Mouse (Mus musculus): ENCODE data around the gene Metrnl. TPM values are rescaled to one million over a fixed set of nuclear protein-coding genes. Genes with fewer than 3 reads are reported as not detected.
A peak's percentile ranks its signal among the peaks of the same experiment; 100 is the strongest.

The Metrnl gene
- total RNA-seq, 2 experiments from 2014 or later: 21.9 to 26.4 TPM

DNA sequence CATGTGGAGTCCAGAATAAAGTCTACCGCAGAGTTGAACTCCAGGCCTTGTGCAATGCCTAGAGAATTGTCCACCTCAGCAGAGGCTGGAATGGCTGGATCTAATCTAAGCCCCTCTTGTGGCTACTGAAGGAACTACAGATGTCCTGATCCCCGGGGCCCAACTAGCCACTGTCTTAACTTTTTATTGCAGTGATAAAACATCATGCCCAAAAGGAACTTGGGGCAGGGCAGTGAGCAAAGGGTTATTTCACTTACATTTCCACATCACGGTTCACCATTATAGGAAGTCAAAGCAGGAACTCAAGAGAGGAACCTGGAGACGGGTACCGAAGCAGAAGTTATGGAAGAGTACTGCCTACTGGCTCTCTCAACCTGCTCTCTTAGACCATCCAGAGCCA, 20.6 kb upstream of the Metrnl start:
- DNase-seq: peak; percentile 29 to 37
- intact Hi-C loops (cut with DNase I): no loop called here

DNA sequence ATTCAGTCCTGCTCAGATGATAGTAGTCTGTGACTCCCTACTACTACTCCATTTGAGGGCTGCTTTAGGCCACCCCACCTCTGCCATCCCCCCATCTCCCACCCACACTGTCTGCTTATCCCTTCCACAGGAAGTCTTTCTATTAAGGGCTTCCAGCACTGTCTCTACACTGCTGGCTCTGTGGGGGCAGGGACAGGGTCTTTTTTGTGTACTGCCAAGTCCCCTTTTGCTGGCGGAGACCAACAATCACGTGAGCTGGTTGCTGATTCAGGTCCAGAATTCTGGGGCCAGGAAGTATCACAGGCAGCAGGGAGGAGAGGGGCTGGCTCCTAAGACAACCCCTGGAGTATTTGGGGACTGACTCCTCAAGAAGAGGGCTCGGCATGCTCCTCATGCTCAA, 18.1 kb upstream of the Metrnl start:
- intact Hi-C loops (cut with DNase I): no loop called here
- DNase-seq: no peak

DNA sequence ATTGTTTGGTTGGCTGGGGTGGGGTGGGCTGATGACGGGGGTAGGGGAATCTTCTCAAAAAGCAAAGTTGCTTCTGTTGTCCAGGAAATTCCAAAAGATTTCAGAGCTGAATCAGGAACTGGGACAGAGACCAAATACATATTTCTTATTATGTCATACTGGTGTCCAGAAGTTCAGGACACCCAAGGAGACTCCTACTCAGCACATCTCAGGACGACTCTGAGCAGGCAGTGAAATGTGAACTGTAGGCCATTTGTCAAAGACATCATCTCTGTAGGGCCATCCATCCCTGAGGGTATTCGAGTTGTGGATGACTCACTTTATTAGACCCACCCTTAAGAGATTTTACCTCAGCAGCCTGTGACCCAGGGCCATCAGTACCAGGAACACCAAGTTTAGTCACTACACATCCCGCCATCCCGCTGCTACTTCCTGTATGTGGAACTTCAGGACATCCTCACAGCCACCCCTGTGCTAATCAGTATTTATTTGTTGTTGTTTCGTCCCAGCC, 15.8 kb upstream of the Metrnl start:
- intact Hi-C loops (cut with DNase I): no loop called here
- DNase-seq: peak in 1 of 2 experiments; percentile 19

DNA sequence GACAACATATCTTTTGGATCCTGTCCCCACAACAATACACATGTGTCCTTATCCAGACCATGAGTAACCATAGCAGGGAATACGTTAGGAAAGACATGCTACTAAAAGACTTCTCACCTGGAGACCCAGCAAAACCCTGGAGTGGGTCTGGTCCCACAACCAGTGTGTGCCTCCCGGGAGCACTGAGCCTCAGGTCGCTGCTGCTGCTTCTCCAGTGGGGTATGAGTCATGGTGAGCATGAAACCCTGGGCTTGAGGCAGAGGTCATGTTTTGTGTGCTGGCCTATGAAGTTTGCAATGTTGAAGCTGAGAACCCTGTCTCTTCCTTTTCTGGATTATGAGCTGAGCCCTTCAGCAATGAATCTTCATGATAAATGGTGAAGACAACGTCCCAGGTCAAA, 15.3 kb upstream of the Metrnl start:
- intact Hi-C loops (cut with DNase I): no loop called here
- DNase-seq: no peak

DNA sequence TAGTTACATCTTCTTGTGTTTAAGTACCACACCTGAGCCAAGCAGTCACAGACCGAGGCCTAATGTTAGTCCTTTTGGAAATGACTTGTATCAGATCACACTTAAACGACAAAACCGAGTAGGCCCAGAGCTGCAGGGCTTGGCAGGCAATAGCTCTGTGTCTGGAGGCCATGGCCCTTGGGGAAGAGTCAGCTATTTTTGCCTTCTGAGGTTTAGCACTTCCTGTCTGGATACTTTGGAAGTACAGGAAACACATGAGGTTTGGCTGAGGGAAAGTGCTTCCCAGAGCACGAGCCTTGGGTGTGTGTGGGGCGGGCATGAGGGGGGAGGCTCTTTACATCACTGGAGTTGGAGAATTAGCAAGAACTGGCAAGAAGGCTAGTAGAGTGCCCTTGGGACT, 14.7 kb upstream of the Metrnl start:
- intact Hi-C loops (cut with DNase I): no loop called here
- DNase-seq: peak; percentile 52 to 54

DNA sequence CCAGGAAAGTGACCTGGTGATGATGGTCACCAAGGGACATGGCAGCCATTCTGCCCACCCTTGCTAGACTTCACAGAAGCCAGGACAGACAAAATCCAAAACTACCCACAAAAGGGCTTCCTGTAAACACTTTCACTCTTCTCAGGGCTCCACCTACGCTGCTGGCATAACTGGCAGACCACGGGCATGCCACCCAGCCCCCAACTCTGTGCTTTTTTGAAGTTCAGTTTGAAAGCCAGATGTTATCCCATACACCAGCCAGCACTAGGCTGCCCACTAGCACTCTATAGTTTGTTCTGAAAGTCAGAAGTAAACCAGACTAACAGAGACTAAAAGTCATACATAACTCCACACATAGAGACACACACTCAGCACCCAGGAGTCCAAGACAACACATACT, 13.3 kb upstream of the Metrnl start:
- no peak for DNase-seq
- intact Hi-C loops (cut with DNase I): no loop called here

DNA sequence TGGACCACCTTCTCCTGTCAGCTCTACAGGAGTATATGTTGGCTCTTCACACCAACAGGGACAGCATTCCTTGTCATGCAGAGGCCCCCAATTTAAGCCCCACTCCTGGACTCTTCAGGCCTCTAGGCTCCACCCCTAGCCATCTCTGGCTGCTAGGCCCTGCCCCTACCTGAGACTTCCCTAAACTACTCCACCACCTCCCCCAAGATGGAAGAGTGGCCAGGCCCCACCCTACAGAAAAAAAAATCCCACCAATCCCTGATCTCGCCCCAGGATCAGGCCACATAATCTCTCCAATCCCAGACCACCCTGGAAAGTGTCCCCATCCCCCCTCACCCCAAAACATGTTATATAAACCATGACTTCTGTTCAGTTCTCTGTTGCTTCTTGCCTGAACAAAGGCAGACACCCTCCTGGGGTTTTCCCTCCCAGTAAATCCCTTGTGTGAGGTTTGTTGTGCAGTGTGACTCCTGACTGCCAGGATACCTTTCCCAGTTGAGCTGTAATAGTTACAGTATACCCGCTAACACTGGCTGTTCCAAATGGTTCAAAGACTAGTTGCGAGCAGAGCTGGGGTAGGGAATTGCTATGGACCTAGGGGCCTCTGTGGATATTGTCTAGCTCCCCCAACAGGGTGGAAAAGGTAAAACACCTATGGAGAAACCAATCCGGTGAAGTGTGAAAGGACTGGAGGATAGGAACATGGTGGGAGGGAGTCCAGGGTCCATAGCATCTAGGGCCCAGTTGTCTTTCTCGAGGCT, 5.9 kb upstream of the Metrnl start:
- intact Hi-C loops (cut with DNase I): no loop called here
- DNase-seq: no peak

DNA sequence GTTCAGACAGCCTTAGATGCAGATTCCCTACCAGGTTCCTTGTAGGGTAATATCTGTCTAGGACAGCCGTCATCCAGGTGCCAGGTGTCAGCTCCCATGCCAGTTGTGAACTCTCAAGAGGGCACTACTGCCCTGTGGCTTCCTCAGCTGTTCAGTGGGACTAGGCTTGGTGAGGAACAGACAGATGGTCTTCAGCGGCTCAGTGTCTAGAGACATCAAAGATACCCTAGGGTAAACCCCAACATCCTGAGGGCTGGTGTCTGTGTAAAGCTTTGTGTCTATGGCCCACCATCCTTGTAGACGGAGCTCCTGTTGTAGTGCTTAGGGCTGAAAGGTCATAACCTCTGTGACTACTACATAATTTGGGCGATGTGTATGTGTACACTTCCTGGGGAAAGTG, 4.1 kb upstream of the Metrnl start:
- DNase-seq: no peak
- intact Hi-C loops (cut with DNase I): no loop called here

DNA sequence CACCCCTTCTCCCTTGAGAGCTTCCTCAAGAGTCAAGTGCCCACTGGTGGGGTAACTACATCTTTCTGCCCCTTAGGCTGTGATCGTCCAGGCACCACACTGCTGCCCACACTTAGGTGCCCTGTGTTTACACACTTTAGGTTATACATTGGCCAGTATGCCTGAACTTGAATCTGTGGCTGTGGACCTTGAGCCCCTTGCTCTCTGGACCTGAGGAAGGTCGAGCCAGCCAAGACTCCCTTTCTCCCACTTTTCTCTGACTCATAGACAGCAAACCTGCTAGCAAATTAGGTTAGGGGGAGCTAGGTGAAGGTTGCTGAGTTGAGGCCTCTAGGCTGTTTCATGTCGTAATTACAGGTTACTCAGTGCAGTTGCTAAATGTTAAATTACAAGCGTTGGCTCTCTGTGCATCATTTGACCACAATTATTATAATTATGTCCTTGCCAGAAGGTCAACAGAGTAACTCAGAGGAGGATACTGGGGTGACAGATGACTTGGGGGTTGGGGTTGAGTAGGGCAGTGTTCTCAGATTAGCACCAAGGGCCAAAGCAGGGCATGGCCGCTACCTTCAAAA, 2.9 kb upstream of the Metrnl start:
- intact Hi-C loops (cut with DNase I): no loop called here
- DNase-seq: no peak

DNA sequence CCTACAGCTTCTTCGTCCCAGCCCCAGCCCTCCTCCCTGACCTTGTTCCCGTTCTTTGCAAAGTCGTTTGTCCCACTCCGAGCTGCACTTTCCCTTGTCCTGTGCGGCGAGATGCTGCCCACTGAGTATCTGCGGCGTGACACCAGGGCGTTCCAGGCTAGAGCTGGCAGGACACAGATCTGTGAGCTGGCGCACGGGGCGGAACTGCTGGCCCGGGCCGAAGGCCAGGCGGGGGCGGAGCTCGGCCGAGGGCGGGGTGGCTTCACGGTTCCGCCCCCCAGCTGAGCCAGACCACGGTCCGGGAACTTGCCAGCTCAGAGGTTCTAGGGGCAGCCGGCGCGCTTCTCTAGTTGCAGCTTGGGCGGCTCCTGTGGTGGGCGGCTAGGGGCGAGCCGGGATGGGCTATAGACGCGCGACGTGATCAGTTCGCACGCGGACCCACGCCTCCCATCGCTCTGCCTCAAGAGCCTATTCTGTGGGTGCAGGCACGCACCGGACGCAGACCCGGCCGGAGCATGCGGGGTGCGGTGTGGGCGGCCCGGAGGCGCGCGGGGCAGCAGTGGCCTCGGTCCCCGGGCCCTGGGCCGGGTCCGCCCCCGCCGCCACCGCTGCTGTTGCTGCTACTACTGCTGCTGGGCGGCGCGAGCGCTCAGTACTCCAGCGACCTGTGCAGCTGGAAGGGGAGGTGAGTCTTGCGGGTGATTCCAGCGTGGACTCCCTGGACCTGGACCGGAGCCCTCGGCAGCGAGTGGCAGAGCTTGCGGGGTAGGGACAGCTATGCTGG, 959 bp downstream of the Metrnl start:
- intact Hi-C loops (cut with DNase I): loop anchor here (1.0 to 5.0 kb wide), 3 partner anchors 29 to 90 kb away; partner anchors contain the start of gene B3gntl1
- DNase-seq: peak; percentile 95 to 96

DNA sequence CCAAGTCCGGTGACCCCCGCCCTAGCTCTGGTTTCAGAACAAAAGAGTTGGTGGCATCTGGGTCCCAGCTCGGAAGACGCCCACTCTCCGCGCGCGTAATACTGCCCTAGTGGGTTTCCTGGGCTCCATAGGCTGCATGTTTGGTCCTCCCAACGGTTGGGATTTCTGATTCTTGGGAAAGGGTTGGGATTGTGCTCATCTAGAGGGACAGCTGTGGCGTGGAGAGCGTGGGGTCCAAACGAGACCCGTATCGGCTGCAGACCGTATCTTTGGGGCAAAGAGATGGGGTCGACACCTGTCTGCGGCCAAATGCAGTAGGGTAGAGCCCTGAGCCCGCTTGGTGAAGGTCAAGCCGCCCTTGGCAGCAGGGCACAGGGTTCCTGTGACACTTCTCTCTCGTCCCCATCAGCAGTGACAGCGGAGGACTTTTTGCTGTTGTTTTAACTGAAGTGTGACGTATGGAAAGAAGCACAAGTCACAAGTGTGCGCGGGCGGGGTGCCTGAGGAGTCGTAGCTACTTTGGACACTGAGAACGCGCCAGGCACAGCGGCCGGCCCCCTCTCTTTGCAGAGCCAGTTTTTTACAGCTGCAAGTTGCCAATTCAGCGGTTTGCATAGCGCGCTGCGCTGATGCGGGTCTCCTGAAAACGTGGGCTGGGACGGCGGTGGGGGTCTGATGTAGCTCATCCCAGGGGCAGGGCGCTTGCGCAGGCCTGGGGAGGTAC, 1.7 kb downstream of the Metrnl start:
- intact Hi-C loops (cut with DNase I): loop anchor here (1.0 to 5.0 kb wide), 3 partner anchors 30 to 89 kb away; partner anchors contain the start of gene B3gntl1
- DNase-seq: peak; percentile 75 to 78

DNA sequence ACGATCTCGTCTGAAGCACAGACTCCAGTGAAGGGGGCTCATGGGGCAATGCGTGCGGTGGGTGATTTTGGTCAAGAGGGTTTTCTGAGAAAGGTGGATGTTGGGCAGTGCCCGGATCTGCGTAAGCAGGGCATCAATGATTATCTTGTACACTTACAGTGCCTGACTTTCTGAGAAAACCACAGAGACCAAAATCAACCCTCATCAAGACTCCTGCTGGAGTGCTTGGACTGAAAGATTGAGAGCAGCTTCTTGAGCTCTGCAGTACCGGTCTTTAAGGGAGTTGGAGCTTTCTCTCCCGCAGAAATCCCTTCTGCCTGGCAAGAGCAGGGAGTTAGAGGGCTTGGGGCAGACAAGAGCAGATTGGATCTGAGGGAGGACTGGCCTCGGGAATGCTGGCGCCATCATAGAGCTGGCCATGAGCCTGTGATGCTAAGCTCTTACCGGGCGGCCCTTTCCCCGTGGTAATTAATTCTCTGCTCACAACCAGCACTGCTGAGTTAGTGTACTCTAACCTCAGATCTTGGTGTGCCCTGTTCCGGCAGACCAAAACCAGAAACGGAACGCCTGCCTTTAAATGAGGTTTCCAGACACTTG, 2.4 kb downstream of the Metrnl start:
- intact Hi-C loops (cut with DNase I): loop anchor here (5.0 kb wide), 2 partner anchors 51 to 89 kb away; no protein-coding TSS in a partner anchor
- peak in 1 of 2 experiments; percentile 27 for DNase-seq

DNA sequence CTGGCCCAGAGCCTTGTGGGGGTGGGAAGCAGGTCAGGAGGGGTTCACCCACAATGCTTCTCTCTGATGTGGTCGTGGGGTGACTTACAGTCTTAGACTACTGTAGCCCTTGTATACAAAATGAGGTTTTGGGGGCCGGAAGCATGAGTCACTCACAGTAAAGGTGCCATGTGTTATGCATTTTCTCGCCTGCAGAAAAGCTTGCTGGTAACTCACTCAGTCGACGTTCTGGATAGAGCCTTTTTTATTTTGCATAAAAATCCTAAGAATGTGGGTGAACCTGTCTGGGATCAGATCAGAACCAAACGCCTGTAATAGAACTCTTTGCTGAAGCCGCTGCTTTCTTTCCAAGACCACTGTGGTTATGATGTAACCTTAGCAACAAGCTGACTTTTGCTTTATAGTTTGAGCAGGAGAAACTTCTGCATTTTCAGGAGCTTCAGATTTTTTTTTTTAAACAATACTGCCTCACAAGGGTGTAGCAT, 5.2 kb downstream of the Metrnl start:
- intact Hi-C loops (cut with DNase I): no loop called here
- no peak for DNase-seq

DNA sequence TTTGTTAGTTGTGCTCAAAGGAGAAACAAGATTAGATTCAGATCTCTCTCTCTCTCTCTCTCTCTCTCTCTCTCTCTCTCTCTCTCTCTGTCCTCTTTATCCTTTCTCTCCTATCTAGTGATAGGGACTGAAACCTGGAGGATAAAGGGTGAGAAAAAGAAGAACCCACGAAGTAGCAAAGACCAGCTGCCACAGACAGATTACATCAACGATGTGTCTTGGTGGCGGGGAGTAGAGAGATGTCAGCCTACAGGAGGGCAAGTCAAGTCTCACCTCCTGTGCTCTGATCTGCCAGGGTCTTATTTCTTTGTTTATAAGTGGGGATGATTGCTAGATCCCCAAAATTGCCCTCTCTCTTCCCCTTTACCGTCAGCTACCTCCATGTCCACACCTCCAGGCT, 7.9 kb downstream of the Metrnl start:
- DNase-seq: no peak
- intact Hi-C loops (cut with DNase I): no loop called here

DNA sequence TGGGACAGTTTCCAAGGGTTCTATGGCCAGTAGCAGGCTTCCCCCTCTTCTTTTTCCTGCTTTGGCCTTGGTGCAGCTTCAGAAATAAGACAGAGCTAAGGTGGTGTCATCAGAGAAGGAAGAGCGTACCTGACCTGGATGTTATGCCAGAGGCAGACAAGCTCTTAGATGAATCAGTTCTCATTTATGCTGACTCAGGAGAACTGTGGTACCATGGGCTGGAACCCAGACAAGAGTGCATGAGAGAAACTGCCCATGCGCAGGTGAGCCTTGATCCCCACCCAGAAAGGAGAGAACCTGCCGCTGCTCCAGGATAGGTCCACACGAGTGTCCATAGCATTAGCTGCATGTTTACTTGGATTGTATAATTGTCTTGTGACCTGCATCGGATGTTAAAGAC, 8.9 kb downstream of the Metrnl start:
- DNase-seq: no peak
- intact Hi-C loops (cut with DNase I): no loop called here

DNA sequence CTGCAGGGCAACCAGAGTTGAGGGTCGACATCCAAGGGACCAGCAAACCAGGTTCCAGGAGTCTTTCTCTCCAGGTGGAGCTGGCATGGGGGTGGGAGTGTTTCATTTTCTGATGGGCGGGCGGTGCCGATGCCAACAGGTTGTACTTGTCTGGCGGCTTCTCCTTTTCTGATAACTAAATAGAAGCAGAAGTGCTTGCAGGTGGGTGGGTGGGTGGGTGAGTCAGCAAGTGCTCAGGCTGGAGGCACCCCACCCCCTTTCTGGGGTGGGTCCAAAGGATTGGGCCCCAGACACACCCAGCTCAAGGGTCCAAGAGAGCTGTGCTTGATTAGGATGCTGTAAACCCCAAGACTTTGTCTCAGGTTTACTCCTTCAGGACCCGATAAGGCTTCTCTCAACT, 11.6 kb downstream of the Metrnl start:
- intact Hi-C loops (cut with DNase I): no loop called here
- no peak for DNase-seq

DNA sequence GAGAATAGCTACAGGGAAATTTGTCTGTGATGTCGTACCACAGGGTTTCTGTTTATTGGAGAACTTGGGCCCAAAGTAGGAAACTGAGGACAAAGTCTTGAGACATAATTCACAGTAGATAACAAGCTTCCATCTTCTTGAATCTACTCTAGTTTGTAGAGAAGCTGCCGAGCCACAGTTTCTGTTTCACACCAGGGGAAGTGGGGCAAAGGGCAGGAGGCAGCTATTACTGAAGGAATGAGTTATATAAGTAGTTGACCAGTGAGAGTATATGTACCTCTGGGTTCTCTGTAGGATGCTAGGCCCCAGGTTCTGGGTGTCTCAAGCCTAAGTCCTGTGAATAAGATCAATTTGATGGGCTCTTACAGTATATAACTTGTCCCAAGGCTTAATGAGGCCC, 12.2 kb downstream of the Metrnl start:
- no peak for DNase-seq
- intact Hi-C loops (cut with DNase I): no loop called here

DNA sequence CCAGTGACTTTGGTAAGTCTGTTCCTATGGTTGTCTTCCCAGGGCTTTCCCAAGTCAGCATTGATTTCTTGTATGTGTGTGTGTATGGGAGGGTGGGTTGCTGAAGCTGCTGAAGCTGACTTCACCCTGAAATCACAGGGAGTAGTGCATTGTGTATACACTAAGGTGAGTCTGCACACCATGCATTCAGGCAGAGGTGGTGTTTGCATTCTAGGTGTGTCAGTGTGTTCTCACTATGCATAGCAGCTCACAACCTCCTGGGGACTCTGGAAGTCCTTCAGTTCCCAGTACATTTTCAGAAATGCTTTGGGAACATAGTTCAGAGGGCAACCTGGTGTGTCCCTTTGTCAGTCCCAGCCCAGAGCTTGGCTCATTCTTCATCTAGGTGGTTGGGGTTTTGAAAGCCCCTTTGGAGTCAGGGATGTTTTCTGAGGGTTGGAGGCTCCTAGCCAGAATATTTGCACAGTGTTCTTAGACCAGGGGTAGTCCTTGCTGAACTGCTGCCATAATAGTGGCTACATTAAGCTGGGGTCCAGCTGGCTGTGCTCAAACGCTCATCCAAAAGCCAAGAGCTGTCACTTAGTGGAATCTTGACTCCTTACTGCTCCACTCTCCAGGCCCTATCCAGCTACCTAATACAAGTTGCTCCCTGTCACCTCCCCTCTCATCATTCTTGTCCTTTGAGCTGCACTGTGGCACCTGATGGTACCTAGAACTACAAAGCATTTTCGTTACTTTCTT, 13.6 kb downstream of the Metrnl start:
- DNase-seq: peak; percentile 36 to 38
- intact Hi-C loops (cut with DNase I): no loop called here

DNA sequence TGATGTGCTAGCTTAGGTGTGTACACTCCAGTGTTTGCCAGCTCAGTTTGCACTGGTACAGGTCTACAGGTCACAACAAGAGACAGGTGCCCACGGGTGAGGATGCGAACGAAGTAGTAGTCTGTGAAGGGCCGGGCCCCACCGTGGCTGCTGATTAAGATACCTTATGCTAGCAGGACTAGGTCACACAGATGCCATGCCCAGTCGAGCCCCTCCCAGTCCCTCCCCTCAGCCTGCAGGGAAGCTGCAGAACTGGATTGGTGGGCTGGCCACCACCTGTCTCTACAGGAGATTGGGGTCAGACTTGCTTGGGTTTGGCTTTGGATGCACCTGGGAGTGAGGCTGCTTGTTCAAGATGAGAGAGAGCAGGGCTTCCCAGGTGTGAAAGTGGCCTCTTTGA, 16.4 kb downstream of the Metrnl start:
- intact Hi-C loops (cut with DNase I): no loop called here

DNA sequence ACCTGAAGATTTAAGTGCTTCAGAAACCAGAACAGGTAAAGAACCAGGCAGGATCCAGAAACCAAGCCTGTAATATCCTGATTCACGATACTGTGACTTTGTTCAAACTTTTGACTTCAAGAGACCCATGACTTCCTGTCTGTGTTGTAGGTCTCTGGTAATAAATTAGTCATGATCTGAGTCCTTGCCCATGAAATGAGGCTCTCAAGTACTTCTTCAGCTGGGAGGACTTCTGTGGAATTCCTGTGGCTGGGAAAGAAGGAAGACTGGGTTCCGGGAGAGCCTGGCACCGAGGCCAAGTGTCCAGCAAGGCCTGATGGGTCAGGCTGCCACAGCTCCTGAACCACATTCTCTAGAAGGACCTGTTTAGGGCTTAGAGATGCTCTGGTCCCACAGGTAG, 19.4 kb downstream of the Metrnl start:
- intact Hi-C loops (cut with DNase I): no loop called here
- no peak for DNase-seq

More for the DNA sequence above, 16.4 kb downstream of the Metrnl start:
- DNase-seq: no peak

All from heart, postnatal 10 days (tissue).